Mouse (Mus musculus) gastrocnemius, postnatal 4 days (tissue): Measurements from ENCODE around the gene Tom1. TPM values are rescaled to one million over a fixed set of nuclear protein-coding genes. Genes with fewer than 3 reads are reported as not detected.

Experiments
- DNase-seq, 2 experiments: peaks; one replicate each; pipeline ENCODE4 v3.0.0; 2021 to 2022; ENCODE audit warnings: low spot score in 2 of 2, mixed read lengths in 2 of 2
- total RNA-seq, 2 experiments: library from RNA; stranded (reverse); gene quantifications; 2 replicates each; pipeline ENCODE4 v1.2.3; 2021

Gene Tom1
- total RNA-seq, 2 experiments from 2014 or later, result 61.9 to 63.4 TPM

- DNase-seq, result no peak
Observed at GRCm38 (mm10) chr8:75087127-75087526, 53.6 kb downstream of the Tom1 start.

DNA sequence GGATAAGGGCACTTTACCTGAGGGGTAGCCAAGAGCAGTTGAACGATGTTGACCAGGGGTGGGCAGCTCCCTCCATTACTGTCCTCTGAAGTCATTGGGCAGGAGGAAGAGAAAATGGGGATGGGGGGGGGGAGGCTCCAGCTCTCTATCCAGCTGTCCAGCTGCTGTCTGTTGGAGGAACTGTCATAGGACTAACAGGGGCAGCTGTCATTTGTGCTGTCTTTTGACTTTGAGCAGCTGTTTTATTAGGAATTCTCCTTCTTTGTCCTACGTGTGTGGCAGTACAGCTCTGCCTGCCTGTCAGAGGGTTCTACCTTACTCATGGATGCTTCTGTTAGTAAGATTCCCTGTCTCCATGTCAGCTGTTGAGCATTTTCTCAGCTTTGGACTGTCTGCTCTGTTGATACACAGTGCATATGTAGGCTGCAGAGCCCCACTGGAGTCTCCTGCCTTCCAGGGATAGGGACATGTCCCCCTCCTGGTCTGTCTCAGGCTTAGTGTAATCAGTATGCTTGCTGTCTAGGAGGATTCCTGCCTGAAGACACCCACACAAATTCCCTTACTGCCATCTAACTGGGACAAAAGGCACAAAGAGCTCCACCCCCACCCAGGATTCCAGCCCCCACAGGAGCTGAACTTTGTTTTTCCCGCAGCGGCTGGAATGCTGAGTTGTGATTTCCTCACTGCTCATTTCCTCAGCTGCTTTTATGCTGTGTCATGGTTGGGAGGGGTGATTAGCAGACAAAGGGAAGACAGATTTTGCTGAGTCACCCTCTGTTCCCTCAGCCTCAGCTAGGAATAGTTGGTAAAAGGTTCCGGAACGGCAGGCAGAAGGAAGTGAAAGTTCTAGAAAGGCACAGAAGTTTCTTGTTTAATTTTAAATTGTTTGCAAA is 55.7 kb downstream of the Tom1 start:
- DNase-seq, result peak; percentile 42 to 77

DNA sequence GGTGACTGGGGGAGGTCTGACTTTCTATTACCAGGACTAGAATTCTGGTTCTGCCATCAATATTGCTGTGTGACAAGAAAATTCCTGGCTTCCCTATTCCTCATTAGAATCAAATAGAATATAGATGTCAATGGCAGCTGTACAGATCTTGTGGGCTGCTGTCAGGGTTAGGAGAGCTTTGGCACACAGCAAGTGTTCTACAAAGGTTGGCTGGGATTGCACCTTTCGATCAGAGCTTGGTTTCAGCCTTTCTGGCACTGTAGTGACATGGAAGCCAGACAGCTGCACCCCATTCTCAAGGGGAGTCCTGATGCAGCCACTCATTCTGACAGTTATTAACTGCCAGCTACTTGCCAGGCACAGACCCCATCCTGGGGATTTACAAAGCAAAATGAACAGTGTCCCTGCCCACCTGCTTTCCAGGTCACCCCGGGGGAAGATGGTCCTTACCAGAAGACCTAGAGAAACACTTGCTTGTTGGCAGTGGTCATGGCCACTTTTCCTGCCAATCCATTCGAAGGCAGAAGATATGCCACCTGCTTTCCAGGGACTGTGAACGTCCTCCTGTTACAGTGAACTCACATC is 57.4 kb downstream of the Tom1 start:
- DNase-seq, result no peak

DNA sequence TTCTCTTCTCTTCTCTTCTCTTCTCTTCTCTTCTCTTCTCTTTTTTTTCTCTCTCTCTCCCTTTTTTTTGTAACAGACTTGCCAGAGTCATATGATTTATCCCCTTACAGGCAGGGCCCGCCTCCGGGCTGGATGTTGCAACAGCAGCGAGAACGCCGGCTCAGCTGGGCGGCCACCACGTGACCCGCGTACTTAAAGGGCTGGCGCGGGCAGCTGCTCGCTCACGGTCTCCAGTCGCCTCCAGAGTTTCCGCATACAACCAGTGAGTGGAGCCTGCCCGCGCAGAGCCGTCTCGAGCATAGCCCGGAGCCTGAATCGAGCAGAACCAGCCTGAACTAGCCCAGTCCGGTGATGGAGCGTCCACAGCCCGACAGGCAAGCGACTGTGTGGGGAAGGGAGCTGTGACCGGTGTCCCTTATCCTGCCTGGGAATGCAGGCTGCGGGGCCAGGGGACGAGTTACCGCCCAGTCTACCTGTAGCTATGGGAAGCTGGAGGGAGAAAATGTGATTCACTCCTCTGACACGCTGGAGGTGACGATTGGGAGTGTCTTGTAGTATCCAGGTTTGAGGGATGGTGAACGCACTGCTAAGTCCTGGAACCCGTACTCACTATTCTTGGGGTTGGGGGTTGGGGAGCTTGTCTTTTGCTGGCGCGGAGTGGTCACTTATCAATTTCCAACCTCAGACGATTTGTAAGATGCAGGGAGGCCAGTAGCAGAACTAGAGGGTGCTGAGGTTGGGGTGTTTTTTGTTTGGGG is 60.1 kb downstream of the Tom1 start, which contains the start of gene Hmox1:
Hmox1 (plus strand) TSS at position 223 of the 758 bp plus-strand sequence.
- peak; percentile 88 to 94 for DNase-seq

GRCm38 (mm10) chr8:75102956-75103355 is 69.5 kb downstream of the Tom1 start:
- DNase-seq, result no peak

- DNase-seq, result no peak
Observed at GRCm38 (mm10) chr8:75103376-75103878, 69.9 kb downstream of the Tom1 start.

DNA sequence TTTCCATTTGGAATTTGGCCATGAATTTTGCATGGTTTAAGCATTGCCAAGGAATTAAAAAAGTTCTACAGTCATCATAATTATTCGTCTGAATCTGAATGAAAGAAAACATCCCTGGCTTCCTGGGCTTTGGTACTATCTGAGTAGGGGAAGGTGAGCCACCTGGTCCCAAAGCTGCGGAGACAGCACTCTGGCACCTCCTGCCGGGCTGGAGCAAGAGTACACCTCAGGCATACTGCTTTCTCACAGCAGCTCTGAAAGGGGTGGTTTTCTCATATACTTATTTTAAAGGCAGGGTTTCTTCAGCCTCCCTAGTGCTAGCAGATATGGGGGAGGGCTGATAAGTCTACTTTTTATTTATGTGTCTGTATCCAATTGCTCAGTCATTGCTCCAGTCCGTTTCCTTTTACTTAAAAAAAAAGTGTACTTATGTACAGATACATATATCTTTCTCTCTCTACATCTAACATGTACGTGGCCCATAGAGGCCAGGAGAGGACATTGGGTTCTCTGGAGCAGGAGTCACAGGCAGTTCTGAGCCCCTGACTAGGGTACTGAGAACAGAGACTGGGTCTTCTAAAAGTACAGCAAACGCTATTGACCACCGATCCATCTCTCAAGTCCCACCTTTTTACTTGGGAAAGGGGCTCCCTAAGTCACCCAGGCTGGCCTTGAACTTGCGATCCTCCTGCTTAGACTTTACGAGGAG is 75.2 kb downstream of the Tom1 start:
- peak; percentile 49 to 80 for DNase-seq

- peak; percentile 95 to 99 for DNase-seq
Observed at GRCm38 (mm10) chr8:75109236-75109967, 75.9 kb downstream of the Tom1 start, which contains the start of gene Mcm5. TSS of gene Mcm5 (plus strand) at chr8:75109569.

DNA sequence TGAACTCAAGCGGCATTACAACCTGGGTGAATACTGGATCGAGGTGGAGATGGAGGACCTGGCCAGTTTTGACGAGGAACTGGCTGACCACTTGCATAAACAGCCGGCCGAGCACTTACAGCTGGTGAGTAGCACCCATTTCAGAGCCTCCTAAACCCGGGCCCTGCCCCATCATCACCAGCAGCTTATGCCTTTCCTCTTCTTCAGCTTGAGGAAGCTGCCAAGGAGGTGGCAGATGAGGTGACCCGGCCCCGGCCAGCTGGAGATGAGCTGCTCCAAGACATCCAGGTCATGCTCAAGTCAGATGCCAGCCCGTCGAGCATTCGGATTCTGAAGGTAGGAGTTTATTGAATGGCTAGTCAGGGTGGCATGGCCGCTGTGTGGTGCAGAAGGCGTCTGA is 76.6 kb downstream of the Tom1 start:
- DNase-seq, result no peak

DNA sequence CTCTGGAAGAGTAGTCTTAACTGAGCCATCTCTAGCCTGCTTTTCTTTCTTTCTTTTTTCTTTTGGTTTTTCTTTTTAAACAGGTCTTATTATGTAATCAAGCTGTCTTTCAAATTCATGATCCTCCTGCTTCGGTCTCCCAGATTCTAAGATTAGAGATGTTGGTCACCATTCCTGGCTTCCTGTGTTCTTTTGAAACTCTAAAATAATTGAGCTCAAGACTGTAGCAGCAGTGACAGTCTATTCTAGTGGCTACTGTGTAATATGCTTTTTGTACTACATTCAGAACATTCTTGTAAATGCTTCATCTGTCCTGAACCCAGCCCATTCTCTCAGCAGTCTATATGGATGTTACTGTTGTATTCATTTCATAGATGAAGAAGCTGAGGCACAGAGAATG is 85.0 kb downstream of the Tom1 start:
- no peak for DNase-seq

GRCm38 (mm10) chr8:75119287-75119686 is 85.8 kb downstream of the Tom1 start:
- no peak for DNase-seq

Other genes starting within 250 kb of the Tom1 start
- gene Isx, start 160.5 kb upstream of the Tom1 start, total RNA-seq, result not detected
- gene Hmgxb4, start 40.3 kb upstream of the Tom1 start, total RNA-seq, result 10 to 100 TPM; 20.2 to 20.7 TPM
- 10 to 100 TPM; 32.6 to 33.4 TPM for gene Hmox1, start 59.9 kb downstream of the Tom1 start, total RNA-seq
- gene Mcm5, start 75.9 kb downstream of the Tom1 start, total RNA-seq, result 10 to 100 TPM; 35.5 to 36.3 TPM
- under 1 TPM; 0.74 to 0.80 TPM for gene Rasd2, start 180.2 kb downstream of the Tom1 start, total RNA-seq